Mouse (Mus musculus) left cerebral cortex, adult 8-10 months (tissue): ENCODE measurements at regions not wholly inside any gene's neighbourhood (a gene's known extent, or its start where the extent isn't known, plus 50 kb on each side); places are given as distances from the start of the nearest gene placed in this dataset.

Source experiments
- DNase-seq, 2 experiments: peaks; one replicate each; pipeline ENCODE4 v3.0.0; 2022; ENCODE audit warnings: low spot score in 2 of 2

DNA sequence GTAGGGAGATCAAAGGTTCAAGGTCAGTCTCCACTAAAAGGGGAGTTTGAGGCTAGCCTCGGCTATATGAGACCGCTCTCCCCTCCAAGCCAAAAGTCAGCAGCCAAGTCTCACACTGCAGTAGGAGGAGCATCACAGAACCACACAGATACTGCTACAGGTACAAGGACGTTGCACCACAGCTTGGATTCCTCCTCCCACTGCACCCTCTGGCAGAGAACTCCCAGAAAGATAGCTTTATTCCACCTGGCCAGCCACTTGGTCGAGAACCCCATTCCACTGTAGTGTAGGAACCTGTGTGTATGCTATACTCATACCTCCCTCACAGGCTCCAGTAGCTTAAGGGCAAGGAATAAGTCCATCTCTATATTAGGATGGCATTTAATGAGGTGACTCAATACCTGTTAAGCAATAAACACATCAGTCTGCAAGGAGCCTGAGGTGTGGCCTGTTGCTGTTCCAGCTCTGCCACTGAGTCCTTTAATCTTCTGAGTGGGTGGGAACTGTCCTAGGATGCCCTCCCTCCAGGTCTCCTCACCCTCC is 254.0 kb downstream of the Sox4 start:
- DNase-seq = no peak

DNA sequence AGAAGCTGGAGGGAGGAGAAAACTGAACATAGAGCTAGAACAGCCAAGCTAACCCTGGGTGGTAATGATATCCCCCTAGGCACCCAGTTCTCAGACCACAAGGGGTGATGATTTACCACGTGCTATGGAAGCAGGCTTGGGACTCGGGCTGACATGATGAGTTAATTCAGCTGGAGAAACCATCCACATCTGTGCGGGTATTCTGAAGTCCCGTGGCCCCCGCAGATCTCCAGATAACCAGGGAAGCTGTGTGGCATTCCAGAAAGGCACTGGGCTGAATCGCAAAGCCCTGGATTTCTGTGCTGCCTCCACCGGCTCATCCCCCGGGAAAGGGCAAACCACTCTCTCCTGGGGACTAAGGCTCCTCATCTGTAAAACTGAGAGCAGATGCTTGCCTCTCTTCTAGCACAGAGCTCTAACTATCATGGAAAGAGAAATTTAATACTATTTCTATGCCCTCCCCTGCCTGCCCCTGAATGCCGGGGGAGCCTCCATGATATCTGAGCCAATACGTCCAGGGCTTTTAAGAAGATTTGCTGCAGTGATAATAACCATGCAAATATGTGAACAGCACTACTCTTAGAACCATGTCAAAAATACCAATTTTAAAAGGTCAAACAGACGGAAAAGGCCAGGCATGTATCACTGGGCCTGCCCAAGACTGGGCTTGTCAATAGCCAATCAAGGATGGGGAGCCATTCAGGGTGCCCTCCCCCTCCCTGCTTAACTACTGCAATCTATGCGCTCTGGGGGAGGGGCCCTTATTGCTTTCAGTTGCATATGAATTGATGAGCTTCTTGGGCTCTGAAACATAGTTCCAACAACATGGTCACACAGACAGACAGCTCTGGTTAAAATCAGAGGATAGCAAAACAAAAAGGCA is 255.5 kb downstream of the Sox4 start:
- DNase-seq = no peak

DNA sequence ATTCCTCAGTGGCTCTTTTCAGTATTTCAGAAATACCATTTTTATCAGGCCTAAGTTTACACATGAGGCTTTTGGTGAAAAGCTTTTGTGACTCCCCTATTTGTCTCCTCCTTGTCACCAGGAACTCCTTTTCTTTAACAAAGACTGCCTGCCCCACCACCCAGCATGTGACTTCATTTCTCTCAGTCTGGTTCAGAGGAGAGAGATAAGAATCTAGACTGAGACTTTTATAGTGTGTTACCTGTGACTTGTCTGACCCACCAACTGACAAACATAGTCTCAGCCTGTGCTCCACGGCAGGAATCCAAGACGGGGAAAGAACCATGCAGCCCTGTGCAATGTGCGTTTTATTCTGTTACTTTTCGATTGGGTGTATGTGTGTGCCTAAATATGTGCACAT is 260.4 kb downstream of the Sox4 start:
- no peak for DNase-seq

DNA sequence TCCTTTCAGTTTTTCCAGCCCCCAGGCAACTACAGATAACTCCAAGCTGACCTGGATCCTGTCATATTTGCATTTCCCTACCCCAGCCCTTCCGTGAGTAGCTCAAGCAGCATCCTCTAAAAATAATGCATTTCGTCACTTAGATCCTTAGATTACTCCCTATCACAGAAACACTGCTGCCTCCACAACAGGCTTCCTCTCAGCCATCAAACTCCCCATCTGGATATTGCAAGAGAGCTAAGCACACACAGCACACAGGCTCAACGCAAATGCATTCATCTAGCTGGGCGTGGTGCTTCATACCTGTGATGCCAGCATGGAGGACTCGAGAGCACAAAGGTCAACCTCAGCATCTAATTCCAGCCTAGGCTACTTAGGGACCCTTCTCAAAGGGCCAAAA is 260.9 kb downstream of the Sox4 start:
- peak in 1 of 2 experiments; percentile 35 for DNase-seq

DNA sequence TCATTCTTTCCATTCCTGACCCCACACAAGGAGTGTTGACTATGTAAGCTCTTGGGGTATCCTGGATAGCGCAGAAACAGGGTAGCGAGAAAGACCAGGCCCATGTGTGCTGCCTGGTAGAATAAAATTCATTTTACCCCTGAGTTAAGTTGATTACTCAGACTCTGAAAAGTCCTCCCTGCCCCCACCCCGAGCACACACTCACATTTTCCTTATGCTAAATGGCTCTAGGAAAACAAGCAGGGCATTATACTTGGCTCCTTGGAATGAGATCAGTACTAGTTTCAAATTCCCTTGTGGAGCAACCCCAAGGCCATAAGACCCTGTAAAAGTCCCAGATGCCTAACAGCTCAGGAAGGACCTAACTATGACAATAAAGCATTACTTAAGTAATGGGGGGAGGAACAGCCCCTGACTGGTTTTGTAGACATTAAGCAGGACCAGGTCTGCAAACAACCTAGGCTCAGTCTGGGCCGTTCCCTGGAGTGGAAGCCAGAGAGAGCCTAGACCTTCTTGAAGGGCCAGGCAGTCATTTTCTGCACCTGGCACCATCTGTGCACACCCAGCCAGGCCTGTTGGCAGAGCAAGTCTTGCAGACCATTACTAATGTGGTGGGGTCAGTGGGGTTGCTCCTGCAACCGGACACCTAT is 262.9 kb downstream of the Sox4 start:
- no peak for DNase-seq

DNA sequence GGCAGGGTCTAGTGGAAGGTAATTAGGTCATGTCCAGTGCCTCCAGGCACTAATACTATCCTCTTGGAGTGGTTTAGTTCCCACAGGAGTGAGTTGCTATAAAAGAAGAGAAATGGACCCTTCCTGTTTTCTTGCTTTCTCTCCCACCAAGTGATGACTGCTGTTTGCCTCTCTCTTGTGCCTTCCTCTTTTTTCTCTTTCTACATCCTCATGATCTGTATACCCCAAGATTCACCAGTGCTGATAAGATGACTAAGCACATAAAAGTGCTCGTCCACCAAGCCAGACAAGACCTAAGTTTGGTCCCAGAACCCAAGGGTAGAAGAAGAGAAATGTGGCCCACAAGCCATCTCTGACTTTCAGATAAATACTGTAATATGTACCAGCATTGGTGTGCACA is 265.7 kb downstream of the Sox4 start:
- DNase-seq = no peak

DNA sequence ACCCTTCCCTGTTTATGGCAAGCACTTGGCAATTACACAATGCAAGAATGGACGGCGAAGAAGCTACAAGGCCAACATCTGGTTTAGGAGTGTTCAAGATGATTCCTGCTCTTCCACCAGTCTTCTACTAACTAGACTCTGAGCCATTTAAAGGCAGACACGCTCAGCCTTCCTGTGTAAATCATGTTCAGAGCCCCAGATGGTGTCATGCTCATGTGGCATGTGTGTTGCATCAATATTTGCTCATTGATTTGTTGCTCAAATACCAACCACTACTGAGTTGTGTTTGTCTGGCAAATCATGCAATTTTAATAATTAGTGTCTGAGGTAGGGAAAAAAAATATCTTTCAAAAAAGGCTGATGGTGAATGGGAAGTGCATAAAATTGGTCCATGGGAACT is 269.2 kb downstream of the Sox4 start:
- DNase-seq = no peak

DNA sequence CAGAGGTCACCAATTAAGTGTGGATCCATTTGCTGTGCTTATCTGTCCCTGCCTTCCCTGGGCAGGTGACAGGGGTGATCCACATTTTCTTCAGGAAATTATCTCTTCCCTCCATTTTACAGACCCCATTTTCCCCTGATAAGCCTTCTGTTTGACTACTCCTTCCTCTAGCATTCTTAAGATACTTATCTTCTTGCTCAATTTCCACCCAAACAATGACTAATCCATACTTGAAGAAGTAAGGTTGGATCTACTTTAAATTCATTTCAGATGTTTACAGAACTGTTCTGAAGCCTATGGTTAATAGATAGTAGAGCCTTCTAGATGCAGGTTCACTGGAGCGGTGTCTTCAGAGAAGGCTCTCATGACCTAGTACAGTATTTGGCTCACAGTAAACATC is 273.2 kb downstream of the Sox4 start:
- DNase-seq = no peak

DNA sequence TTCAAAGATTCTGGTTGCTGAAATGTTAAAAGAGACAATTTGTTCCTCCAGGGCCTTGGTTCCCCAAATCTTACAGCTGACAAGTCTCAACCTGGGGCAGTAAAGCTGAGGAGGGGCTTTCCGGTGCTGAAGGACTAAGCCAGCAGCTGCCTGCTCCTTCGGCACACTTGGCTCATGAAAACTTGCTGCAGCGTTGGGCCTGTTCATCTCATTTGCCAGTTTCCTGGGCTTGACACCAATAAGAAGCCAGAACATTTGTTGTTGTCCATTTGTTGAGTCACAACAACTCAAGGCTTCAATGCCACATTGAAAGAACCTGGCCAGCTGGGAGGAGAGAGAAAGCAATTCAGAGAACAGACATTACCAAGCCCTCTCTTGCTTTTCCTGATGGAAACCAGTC is 279.9 kb downstream of the Sox4 start:
- no peak for DNase-seq

DNA sequence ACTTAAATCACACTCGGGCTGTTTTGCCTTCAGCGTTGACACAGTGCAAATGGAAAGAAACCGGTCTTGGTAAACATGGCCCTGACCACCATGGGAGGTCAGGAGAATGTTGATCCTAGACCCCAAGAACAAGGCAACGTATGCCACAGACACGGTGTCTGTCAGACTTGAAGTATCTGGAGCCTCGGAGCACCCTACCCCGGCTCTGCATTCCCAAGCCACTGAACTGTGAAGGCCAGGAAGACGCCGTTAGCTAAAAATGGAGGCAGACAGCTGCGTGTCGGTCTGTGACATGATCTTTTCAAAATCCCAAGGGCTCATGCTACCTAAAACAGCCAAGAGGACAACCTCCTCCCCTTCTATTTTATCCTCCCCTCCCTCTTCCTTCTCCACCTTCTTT is 282.0 kb downstream of the Sox4 start:
- DNase-seq = no peak

DNA sequence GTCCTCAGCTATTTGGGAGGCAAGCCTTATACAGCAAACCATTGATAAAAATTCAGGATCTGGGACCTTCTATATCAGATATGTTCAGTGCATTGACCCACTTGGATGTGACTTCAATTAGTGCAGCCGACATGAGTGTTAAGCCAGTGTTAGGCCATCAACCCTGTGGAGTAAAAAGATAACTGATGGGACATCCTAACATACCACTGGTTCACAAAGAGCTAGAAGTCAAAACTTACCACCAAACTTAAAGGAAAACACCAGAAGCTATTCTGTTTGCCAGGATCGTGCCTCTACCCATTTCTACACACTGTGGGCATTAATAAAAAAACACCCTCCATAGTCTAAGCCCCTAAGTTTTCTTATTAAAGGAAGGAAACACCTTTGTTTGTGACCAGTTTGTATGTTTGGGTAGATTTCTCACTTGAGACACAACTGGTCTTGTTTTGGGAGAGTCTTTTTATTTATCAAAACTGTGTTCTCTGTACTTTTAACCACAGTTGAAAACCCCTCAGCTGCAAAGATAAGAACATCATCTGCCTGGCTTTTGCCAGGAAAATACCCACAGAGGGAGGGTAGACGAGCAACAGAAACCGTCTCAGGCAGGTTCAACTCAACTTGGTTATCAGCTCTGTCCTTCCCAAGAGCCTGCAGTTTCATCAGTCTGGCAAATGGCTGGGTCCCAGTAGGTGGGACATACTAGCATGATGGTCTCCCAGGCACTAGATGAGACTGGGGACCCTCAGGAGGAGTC is 283.5 kb downstream of the Sox4 start:
- no peak for DNase-seq

DNA sequence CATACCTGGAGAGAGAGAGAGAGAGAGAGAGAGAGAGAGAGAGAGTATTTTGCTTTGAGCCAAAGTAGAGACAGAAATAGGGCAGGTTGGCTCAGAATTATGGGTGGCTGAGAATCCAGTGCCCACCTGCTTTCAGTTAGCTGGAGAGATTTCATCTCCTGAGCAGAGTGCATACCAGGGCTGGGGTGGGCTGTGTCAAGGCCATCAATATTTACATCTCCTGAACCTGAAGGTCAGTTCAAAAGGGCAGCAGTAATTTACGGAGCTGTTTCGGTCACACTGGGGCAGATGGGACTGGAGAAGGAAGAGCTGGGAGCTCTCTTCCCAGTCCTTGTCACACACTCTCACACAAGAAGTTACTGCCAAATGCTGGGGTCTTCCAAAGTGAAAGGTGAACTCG is 286.7 kb downstream of the Sox4 start:
- no peak for DNase-seq

DNA sequence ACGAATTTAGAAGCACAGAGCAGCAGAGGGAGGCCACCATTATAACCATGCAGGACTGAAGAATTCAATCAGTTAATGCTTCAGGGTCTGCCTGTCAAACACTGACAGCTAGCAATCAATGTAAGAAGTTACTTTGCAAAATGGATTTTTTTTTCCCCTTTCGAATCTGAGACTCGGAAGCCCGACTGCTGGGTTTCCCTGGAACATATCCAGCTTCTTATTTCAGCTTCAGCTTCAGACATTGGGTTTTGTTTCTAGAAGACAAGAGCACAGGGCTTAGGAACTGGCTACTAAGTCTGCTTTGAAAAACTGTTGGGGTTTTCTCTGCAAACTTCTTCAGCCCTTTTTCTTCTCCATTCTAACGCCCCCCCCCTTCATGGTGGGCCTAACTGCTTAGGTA is 288.4 kb downstream of the Sox4 start:
- no peak for DNase-seq

DNA sequence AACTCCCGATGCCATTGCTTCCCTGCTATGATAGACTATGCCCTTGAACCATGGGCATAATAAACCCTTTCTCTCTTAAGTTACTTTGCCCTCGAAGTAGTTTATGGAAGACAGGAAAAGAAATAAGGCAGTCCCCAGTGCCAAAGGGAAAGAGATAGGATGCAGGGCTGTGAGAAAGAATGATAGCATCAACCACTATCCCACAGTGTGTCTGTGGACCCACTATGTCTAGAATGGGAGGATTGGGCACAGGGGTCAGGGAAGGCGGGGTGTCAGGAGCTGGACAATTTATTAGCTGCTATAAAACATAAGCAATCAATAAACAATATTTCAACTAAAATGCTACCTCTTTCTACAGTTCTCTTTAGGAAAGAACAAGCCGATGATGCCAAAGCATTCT is 288.8 kb downstream of the Sox4 start:
- no peak for DNase-seq

DNA sequence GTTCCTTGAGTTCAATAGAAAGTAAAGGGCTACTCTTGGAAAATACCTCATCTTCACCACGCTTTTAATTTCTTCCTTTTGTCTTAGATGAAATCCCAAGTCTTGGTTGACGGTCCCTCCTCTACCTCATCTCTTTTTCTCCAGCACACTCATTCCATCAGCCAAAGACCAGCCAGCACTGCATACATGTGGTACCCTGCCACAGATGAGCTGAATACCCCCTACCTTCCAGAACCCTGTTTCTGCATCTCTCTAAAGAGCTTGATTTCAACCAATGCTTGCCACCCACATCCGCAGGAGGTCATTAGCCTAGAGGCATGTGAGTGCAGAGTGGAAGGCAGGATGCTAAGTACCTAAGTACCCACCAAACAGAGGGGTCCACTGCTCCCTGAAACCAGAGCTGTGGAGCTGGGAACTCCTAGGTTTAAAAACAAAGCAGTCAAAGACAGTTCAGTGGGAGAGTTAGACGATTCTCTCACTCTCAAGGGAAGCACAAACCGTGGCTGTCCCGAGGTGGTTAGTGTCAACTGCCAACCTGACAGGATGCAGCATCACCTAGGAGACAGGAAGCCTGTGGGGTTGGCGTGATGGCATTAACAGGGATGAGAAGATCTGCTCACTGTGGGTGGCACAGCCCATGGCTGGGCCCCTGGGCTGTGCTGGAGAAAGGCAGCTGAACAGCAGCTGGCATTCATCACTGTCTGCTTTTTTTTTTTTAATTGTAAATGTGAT is 289.4 kb downstream of the Sox4 start:
- DNase-seq = no peak

DNA sequence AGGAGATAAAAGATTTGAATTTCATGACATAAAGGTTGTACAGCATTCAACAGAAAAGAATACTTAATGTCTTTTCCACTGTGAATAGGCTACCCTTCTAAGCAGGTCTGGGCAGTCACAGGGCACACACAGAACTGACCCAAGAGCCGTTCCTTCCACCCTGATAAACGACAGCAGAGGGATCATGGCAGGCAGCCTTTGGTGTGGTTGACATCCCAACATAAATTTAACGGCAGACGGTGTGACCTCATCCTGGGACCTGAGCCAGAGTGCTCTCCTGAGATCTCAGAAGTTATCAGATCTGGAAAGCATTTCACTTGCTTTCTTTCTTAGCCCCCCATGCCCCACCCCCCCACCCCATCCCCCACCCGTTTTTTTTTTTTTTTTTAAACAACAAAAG is 290.1 kb downstream of the Sox4 start:
- DNase-seq = no peak

DNA sequence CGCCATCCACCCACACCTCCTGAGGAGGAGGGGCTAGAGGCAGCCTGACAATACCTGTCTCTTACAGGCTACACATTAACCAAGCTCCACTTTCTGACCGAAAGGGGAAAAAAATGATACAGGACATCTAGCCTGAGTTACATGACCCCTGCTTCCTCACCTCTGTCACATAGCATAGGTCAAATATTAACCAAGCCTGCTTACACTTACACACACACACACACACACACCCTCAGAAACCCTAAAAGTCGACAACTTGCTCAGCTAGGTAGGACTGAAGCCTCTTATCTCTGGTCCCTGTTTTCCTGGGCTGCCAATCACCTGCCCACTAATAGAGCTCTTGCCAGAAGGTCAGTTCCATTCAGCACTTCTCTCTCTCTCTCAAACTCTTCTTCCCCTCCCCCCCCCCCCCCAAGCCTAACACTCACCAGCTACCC is 291.2 kb downstream of the Sox4 start:
- no peak for DNase-seq

DNA sequence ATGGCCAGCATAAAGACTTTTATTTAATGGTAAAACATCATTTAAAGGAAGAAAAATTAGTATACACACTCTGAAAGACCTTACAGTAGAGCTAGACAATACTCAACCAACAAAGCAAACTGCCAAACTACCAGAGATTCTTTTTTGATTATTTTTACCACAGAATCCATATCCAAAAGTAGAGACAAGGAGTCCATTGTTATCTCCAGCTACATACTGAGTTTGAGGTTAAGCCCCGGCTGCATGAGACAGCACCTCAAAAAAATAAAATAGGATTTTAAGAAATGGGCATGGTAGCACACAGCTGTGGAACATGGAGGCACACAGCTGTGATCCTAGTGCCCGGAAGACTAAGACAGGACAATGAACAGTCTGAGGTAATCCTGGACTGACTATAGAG is 293.4 kb downstream of the Sox4 start:
- no peak for DNase-seq

DNA sequence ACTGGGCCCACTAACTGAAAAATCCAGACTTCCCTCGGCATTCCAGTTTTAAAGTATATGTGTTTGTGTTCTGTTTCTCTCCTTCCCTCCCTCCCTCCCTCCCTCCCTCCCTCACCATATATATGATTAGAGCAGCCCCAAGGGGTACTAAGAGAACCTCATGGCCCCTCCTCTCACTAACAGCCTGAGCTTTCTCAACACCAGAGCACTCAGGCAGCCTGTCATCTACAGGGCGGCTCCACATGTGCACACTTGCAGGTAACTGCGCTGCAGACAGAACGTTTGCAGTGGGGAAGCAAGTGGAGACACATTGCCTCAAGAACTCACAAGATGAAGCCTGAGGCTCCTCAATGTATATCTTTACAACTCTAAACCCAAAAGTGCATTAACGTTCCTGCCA is 294.9 kb downstream of the Sox4 start:
- DNase-seq = no peak

DNA sequence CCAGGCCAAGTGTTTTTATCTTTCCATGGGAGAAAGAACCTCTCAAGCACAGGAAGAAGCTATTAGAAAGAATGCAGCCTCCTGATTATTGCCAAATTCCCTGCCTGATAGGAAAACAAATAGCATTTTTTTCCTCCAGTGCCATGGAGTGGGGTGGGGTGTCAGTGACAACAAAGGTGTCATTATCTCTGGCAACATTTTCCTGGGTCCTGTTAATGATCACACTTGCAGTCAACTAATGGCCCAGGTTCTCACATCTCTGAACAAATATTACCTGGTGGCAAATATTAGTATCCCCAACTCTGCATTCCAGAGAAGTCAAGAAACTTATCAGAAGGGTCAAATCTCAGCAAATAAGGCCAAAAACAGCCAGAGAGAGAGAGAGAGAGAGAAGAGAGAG is 298.6 kb downstream of the Sox4 start:
- no peak for DNase-seq

DNA sequence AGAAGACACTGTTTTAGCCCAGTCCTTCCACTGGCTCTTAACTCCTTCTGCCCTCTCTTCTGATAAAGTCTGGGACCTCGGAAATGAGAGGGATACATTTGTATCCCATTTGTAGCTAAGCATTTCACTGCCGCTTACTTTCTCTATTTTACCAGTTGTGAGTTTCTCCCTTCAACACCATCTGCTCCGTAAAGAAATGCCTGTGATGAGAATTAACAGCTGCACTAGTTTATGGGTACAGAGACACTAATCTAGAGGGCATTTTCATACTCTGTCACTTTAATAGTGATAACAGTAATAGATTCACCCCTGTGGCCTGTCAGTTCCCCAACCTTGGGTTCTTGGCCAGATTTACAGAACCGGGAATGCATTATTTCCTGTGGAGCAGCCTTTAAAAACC is 300.2 kb downstream of the Sox4 start:
- DNase-seq = no peak
